Mouse (Mus musculus): ENCODE data around the gene Gbp9.
"Not testable (repeated sequence)": the region's sequence is repeated elsewhere in the genome, so short reads cannot be mapped to it uniquely, and the experiment has no call there.

Gbp9 gene

GRCm38 (mm10) chr5:105060224-105060623 lies 79.1 kb downstream of the Gbp9 start:
- DNase-seq (ENCODE audit: extremely low read depth, low read depth), result no peak

DNA sequence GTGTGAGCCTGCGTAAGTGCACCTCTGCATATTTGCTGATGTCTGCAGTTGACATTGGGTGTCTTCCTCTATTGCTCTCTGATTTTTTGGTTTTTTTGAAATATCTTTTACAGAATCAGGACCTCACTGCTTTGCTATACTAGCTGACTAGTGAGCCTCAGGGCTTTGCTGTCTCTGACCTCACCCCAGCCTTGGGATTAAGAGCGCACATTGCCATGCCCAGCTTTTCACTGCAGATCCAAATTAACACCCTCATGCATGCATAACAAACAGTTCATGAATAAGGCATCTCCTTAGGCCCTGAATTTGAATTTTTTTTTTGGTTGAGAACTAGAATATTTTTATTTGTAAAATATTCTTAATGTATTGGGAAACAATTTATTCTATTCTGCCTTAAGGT lies 84.1 kb downstream of the Gbp9 start:
- no peak for DNase-seq (ENCODE audit: extremely low read depth, low read depth)

DNA sequence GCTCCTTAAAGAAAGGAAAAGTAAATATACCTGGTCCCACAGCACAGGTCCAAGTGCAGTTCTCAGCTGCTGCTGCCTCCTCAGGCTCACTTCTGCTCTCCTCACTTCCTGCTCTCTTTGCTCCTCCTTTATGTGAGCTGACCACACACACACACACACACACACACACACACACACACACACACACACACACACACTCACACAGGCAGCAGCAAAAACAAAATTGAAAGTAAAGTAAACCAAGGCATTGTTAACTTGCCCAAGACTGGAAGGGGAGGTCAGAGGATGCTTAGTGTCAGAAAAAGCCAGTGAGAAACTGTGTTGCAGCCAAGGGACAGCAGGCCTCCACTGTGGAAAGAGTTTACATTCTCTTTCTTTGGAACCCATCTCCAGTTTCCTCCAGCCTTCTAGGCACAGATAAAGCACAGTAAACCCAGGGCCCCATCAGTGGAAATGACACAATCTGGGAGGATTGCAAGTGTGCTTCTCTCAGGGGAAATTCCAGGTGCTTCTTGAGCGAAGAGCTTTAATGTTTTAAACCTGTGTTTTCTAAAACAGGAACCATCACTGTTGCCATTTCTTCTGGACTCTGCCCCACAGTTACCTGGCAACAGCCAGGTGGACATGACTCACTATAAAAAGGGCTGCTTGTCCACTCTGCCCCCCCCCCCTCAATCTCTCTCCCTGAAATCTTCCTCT lies 85.7 kb downstream of the Gbp9 start:
- DNase-seq (ENCODE audit: extremely low read depth, low read depth), result not testable (repeated sequence)

GRCm38 (mm10) chr5:105032362-105032761 lies 107.0 kb downstream of the Gbp9 start:
- DNase-seq (ENCODE audit: extremely low read depth, low read depth), result no peak
